Mouse (Mus musculus) E14TG2a.4 (cell line): ENCODE results near the gene Lrrc8d.

Experiments used
- H3K27me3 ChIP-seq: 2 replicates; pipeline ENCODE4 v1.6.1; 2014; ENCODE audit warnings: low read length, control low read depth; ENCODE audit not compliant: insufficient read depth
- H3K36me3 ChIP-seq: 2 replicates; pipeline ENCODE4 v1.6.1; 2014; ENCODE audit warnings: low read length, control low read depth; ENCODE audit not compliant: insufficient read depth
- H3K4me1 ChIP-seq: replicated peaks from 2 replicates; pipeline ENCODE4 v1.6.1; 2014; ENCODE audit warnings: low read depth, low read length, control low read depth
- H3K4me3 ChIP-seq: replicated peaks from 2 replicates; pipeline ENCODE4 v1.5.1; 2014; ENCODE audit warnings: mild to moderate bottlenecking, low read length
- H3K9me3 ChIP-seq: 2 replicates; pipeline ENCODE4 v1.6.1; 2014; ENCODE audit warnings: low read length, control low read depth
- CTCF ChIP-seq: conservative IDR thresholded peaks from 2 replicates; pipeline ENCODE4 v1.5.1; 2014; ENCODE audit warnings: low read length
- NANOG ChIP-seq: IDR thresholded peaks from 2 replicates; pipeline ENCODE4 v1.6.1; 2014; ENCODE audit warnings: borderline replicate concordance, low read length, mixed read lengths
- POU5F1 ChIP-seq: IDR thresholded peaks from 2 replicates; pipeline ENCODE4 v1.6.1; 2014; ENCODE audit warnings: low read length, borderline replicate concordance

The Lrrc8d gene

GRCm38 (mm10) chr5:105817248-105817976 is 117.6 kb downstream of the Lrrc8d start:
- no peak overlapping the region for H3K4me3 ChIP-seq
- no peak for TF ChIP-seq POU5F1
- TF ChIP-seq CTCF, result no peak
- no peak for TF ChIP-seq NANOG
- peaks cover 55% of the 10 kb centered on the region for H3K36me3 ChIP-seq
- peaks cover 35% of the 10 kb centered on the region for H3K4me1 ChIP-seq
- H3K27me3 ChIP-seq, result no peaks in the 10 kb centered on the region
- H3K9me3 ChIP-seq, result no peaks in the 10 kb centered on the region

GRCm38 (mm10) chr5:105818411-105818810 is 118.6 kb downstream of the Lrrc8d start:
- H3K36me3 ChIP-seq, result peaks cover 45% of the 10 kb centered on the region
- no peaks in the 10 kb centered on the region for H3K27me3 ChIP-seq
- no peak for TF ChIP-seq POU5F1
- TF ChIP-seq CTCF, result no peak
- no peak for TF ChIP-seq NANOG
- H3K4me3 ChIP-seq, result no peak overlapping the region
- H3K9me3 ChIP-seq, result no peaks in the 10 kb centered on the region
- peaks cover 35% of the 10 kb centered on the region for H3K4me1 ChIP-seq

GRCm38 (mm10) chr5:105821390-105821789 is 121.6 kb downstream of the Lrrc8d start:
- peaks cover 26% of the 10 kb centered on the region for H3K4me1 ChIP-seq
- H3K36me3 ChIP-seq, result peaks cover 18% of the 10 kb centered on the region
- H3K9me3 ChIP-seq, result no peaks in the 10 kb centered on the region
- no peaks in the 10 kb centered on the region for H3K27me3 ChIP-seq
- H3K4me3 ChIP-seq, result no peak overlapping the region
- TF ChIP-seq NANOG (no peak), CTCF (no peak), POU5F1 (no peak)

GRCm38 (mm10) chr5:105822521-105823498 is 123.0 kb downstream of the Lrrc8d start:
- Histone ChIP-seq H3K9me3 (no peaks in the 10 kb centered on the region), H3K4me3 (no peak overlapping the region), H3K4me1 (peaks cover 26% of the 10 kb centered on the region), H3K36me3 (peaks cover 5% of the 10 kb centered on the region), H3K27me3 (no peaks in the 10 kb centered on the region)
- TF ChIP-seq NANOG (no peak), POU5F1 (no peak), CTCF (no peak)

- Histone ChIP-seq H3K36me3 (no peaks in the 10 kb centered on the region), H3K27me3 (no peaks in the 10 kb centered on the region), H3K4me1 (peaks cover 16% of the 10 kb centered on the region), H3K9me3 (no peaks in the 10 kb centered on the region), H3K4me3 (no peak overlapping the region)
- TF ChIP-seq NANOG, result no peak
- TF ChIP-seq CTCF, result no peak
- no peak for TF ChIP-seq POU5F1
These were observed 124.5 kb downstream of the Lrrc8d start for GRCm38 (mm10) chr5:105824282-105824681.

- TF ChIP-seq CTCF (no peak), NANOG (no peak), POU5F1 (no peak)
These were observed 125.1 kb downstream of the Lrrc8d start for GRCm38 (mm10) chr5:105824827-105825226.

GRCm38 (mm10) chr5:105826916-105827510 is 127.2 kb downstream of the Lrrc8d start:
- Histone ChIP-seq H3K4me1 (peaks cover 6% of the 10 kb centered on the region; the same call in 1 of the 2 replicates), H3K36me3 (no peaks in the 10 kb centered on the region), H3K4me3 (no peak overlapping the region), H3K27me3 (no peaks in the 10 kb centered on the region), H3K9me3 (no peaks in the 10 kb centered on the region)
- TF ChIP-seq POU5F1, result no peak
- TF ChIP-seq NANOG, result no peak
- no peak for TF ChIP-seq CTCF

More at GRCm38 (mm10) chr5:105824827-105825226, 125.1 kb downstream of the Lrrc8d start:
- Histone ChIP-seq H3K9me3 (no peaks in the 10 kb centered on the region), H3K36me3 (no peaks in the 10 kb centered on the region), H3K27me3 (no peaks in the 10 kb centered on the region), H3K4me3 (no peak overlapping the region), H3K4me1 (peaks cover 12% of the 10 kb centered on the region)

- TF ChIP-seq NANOG, result no peak
- no peak for TF ChIP-seq CTCF
- no peak for TF ChIP-seq POU5F1
- H3K4me3 ChIP-seq, result no peak overlapping the region
- peaks cover 6% of the 10 kb centered on the region; the same call in 1 of the 2 replicates for H3K4me1 ChIP-seq
- H3K27me3 ChIP-seq, result no peaks in the 10 kb centered on the region
- H3K36me3 ChIP-seq, result no peaks in the 10 kb centered on the region
- no peaks in the 10 kb centered on the region for H3K9me3 ChIP-seq
These were observed 128.3 kb downstream of the Lrrc8d start for GRCm38 (mm10) chr5:105828050-105828449.
